Mouse (Mus musculus): ENCODE measurements at regions not wholly inside any gene's neighbourhood (a gene's known extent, or its start where the extent isn't known, plus 50 kb on each side); places are given as distances from the start of the nearest gene placed in this dataset.

DNA sequence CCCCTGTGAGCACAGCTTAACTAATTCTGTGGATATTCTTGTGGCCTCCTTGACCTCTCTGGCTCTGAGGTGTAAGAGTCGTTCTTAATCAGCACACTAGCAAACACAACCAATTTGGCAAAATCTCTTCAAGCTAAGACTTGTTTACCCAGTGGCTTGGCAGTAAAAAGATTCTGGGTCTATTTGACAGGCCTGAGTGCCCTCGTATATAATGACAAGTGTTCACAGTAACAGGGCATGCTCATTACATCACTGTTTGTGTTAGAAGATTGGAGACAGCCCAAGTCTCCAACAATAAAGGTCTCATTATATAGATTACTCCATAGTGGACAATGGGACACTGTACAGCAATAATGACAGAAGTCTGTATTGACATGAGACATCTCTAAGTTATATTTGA lies 101.2 kb upstream of the Mgat5 start:
- no peak for TF ChIP-seq CTCF (IDR thresholded peaks at IDR 0.05)
- no peak for TF ChIP-seq POLR2A (IDR thresholded peaks at IDR 0.05; ENCODE audit: insufficient read depth, low read depth, low read length)
- TF ChIP-seq EP300 (IDR thresholded peaks at IDR 0.05; ENCODE audit: insufficient read depth, low read depth, low read length), result no peak
